Mouse (Mus musculus) ES-E14 (cell line): ENCODE measurements around the gene Sdc4. TPM values are rescaled to one million over a fixed set of nuclear protein-coding genes. Genes with fewer than 3 reads are reported as not detected.

Source experiments
- DNase-seq: peaks from one replicate; pipeline ENCODE4 v3.0.0-alpha.2; 2013; ENCODE audit warnings: low read depth, low spot score
- H3K27ac ChIP-seq: 2 replicates; pipeline ENCODE4 v1.5.1; 2012; ENCODE audit warnings: low read depth, mild to moderate bottlenecking, low read length, moderate library complexity, mixed read lengths; ENCODE audit not compliant: poor library complexity, insufficient read depth, severe bottlenecking
- H3K36me3 ChIP-seq: 2 replicates; pipeline ENCODE4 v1.6.1; 2012; ENCODE audit warnings: mild to moderate bottlenecking, low read length, moderate library complexity, mixed read lengths; ENCODE audit not compliant: control insufficient read depth, poor library complexity, insufficient read depth, severe bottlenecking
- H3K4me1 ChIP-seq, 2 experiments: fragments of 150-350 bp in 1 of 2; sonication (generic) in 1 of 2; 2 replicates each; pipeline ENCODE4 v1.6.1; 2012; ENCODE audit warnings: low read length in 2 of 2, mild to moderate bottlenecking in 1 of 2, mixed read lengths in 1 of 2; ENCODE audit not compliant: control insufficient read depth in 2 of 2, insufficient read depth in 2 of 2, poor library complexity in 1 of 2
- H3K4me3 ChIP-seq, 2 experiments: fragments of 150-350 bp in 1 of 2; sonication (generic) in 1 of 2; 2 replicates each; pipeline ENCODE4 v1.5.1; 2012; ENCODE audit warnings: low read length in 2 of 2, low read depth in 1 of 2, mild to moderate bottlenecking in 1 of 2, mixed read lengths in 1 of 2; ENCODE audit not compliant: insufficient read depth in 1 of 2, poor library complexity in 1 of 2, severe bottlenecking in 1 of 2
- H3K9ac ChIP-seq: 2 replicates; pipeline ENCODE4 v1.6.1; 2012; ENCODE audit warnings: low read depth, mild to moderate bottlenecking, low read length, mixed read lengths; ENCODE audit not compliant: poor library complexity, insufficient read depth, severe bottlenecking
- H3K9me3 ChIP-seq: fragments of 150-350 bp; sonication (generic); 2 replicates; pipeline ENCODE4 v1.6.1; 2012; ENCODE audit warnings: low read depth, mild to moderate bottlenecking, low read length; ENCODE audit not compliant: control insufficient read depth, insufficient read depth
- CHD2 ChIP-seq: IDR thresholded peaks from 2 replicates; pipeline ENCODE4 v1.6.1; 2014; ENCODE audit warnings: mild to moderate bottlenecking, low read depth, low read length, inconsistent platforms
- HCFC1 ChIP-seq: IDR thresholded peaks from 2 replicates; pipeline ENCODE4 v1.6.1; 2012; ENCODE audit warnings: low read length, inconsistent platforms, borderline replicate concordance; ENCODE audit not compliant: insufficient read depth
- MAFK ChIP-seq: IDR thresholded peaks from 2 replicates; pipeline ENCODE4 v1.6.1; 2014; ENCODE audit warnings: mild to moderate bottlenecking, low read depth, low read length, inconsistent platforms; ENCODE audit not compliant: insufficient read depth
- ZC3H11A ChIP-seq: IDR thresholded peaks from 2 replicates; pipeline ENCODE4 v1.6.1; 2012; ENCODE audit warnings: low read depth, mild to moderate bottlenecking, inconsistent platforms, low read length, borderline replicate concordance
- ZNF384 ChIP-seq: IDR thresholded peaks from 2 replicates; pipeline ENCODE4 v1.6.1; 2012; ENCODE audit warnings: low read depth, low read length, inconsistent platforms
- in situ Hi-C, 2 experiments: fragments of 600-800 bp; cut with MboI; formaldehyde crosslinking; loops; one replicate each; pipeline ENCODE4 v1.15.1; 2025; ENCODE audit warnings: low sequenced_read_pairs in 2 of 2, inconsistent platforms in 1 of 2; ENCODE audit not compliant: unreplicated experiment in 2 of 2
- total RNA-seq: library from RNA; depleted of rRNA; stranded (reverse); fragments of 300-350 nt; gene quantifications from 2 replicates; pipeline ENCODE4 v1.2.3, GENCODE M21; 2012; rRNA removed

The Sdc4 gene
- 102 and 172 TPM in 2 replicates for total RNA-seq

DNA sequence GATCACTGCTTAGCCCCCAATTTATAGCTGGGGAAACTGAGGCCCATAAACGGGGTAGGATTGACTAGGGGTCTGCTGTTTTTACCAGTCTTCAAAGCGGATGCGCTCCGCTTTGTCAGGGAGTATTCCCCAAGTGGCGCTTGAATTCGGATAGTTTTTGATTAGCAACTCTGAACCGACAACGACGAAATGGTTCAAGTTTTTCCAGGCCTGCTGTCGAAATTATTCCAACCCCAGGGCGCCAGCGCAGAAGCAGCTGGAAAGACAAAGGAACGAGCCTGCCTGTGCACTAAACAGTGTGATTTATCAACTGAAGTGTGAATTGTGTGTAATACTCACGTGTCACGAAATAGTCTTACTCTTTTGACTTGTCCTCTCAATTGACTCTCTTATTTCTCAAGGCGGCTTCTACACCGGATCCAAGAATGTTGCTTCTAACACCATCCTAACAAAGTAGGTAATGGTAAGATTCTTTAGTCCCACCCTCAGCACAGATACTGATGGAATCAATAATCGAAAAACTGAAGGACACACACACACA is at the start of gene Sdc4:
TSS of gene Sdc4 (minus strand) at position 428 of the 541 bp plus-strand sequence.
- in situ Hi-C loops = no loop called here
- DNase-seq = no peak
- Histone ChIP-seq H3K36me3 (peaks cover 3% of the 10 kb centered on the region; the same call in 1 of the 2 replicates), H3K9me3 (no peaks in the 10 kb centered on the region), H3K9ac (peak within 1 kb of the TSS; percentile 67), H3K27ac (peak within 1 kb of the TSS; percentile 24; the same call in 1 of the 2 replicates), H3K4me1 (peaks cover 5 to 30% of the 10 kb centered on the region in 2 experiments), H3K4me3 (peak within 1 kb of the TSS; percentile 78 to 92)
- no peak for TF ChIP-seq MAFK
- no peak for TF ChIP-seq ZC3H11A

DNA sequence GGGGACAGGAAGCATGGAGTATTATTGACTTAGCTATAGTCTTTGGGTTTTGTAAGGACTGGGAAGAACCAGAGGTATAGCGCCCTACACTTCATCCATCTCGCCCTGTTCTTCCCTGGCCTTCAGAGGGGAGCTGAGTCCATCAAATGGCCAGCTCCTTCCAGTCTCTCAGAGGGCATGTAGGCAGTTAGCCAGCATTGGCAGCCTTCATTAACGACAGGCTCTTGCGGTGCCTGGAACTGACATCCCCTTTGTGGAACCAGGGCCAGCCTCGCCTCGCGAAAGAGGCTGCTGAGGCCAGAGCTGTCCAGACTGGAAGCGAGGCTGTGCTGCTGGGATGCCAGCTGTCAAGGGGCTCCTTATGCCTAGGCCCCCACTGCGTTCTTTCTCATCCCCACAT is 44.1 kb upstream of the Sdc4 start:
- Histone ChIP-seq H3K4me3 (no peak overlapping the region), H3K36me3 (peaks cover 2% of the 10 kb centered on the region; the same call in 1 of the 2 replicates), H3K9me3 (no peaks in the 10 kb centered on the region), H3K4me1 (peaks cover 0 to 8% of the 10 kb centered on the region in 2 experiments; a peak in 1 of 4 replicates), H3K9ac (no peak overlapping the region), H3K27ac (no peak overlapping the region)
- in situ Hi-C loops = no loop called here
- DNase-seq = no peak
- TF ChIP-seq MAFK (no peak), ZNF384 (no peak), CHD2 (no peak), ZC3H11A (no peak), HCFC1 (no peak)

DNA sequence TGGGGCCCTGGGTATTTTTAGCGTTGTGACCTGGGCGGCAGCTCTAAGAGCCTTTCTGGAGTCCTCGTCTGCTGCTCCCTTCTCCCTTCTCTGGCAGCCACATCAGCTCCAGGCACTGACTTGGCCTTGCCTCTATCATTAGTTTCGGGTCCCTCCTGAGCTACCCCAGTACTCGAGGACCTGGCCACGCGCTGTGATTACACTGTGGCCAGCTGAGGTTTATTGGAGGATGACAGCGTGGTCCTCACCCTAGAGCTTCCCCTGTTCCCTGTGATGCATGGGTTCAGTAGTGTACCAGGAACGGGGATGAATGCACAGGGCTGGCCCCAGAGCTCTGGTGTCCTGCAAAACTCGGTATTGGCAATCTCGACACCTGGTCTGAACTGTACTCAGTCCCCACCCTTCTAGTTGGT is 43.4 kb upstream of the Sdc4 start:
- no peak for DNase-seq
- H3K9ac ChIP-seq = no peak overlapping the region
- H3K9me3 ChIP-seq = no peaks in the 10 kb centered on the region
- H3K4me3 ChIP-seq = peak overlapping the region; percentile 72 to 76
- peaks cover 0 to 8% of the 10 kb centered on the region in 2 experiments; a peak in 1 of 4 replicates for H3K4me1 ChIP-seq
- TF ChIP-seq CHD2 (no peak), HCFC1 (no peak), MAFK (no peak), ZNF384 (no peak), ZC3H11A (no peak)
- no peak overlapping the region for H3K27ac ChIP-seq
- in situ Hi-C loops = no loop called here
- H3K36me3 ChIP-seq = peaks cover 2% of the 10 kb centered on the region; the same call in 1 of the 2 replicates

DNA sequence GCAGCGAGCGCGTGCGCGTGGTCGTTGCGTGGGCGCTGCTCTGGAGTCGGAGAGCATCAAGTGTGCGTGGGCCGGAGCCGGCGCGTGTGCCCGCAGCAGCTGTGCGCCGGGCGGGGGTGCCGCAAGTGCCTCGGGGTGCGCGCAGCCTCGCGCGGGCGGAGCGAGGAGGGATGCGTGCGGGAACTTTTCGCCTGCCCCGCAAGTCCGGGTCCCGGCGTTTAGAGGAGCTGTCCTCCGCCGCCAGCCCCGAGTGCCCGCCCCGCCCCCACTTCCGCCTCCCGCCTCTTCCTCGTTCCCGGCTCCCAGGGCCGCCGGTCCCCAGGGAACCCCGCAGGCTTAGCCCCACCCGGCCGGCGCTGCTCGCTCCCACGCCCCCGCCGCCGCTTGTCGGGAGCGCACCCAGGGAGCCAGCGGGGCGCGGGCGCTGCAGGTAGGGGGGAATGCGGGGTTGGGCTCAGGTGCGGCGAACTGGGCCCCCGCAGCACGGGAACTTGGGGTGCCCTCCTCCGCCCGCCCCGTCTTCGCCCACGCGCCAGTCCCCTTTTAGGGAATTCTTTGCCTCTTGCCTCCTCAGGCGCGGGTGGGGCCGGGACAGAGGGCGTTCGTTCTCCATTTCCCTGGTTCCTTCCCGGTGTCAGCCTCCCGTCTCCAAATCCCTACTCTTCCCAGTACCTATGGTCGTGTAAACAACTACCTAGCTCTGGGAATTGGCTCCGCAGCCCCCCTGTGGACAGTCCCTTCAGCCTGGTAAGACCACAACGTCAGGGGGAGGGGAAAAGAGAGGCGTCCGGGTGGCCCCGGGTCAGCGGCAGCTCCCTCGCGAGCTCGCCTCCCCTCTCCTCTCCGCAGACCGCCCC is 42.8 kb upstream of the Sdc4 start:
- no peak overlapping the region for H3K27ac ChIP-seq
- H3K9me3 ChIP-seq = no peaks in the 10 kb centered on the region
- TF ChIP-seq ZC3H11A (no peak), MAFK (no peak), CHD2 (no peak), HCFC1 (no peak), ZNF384 (no peak)
- peak overlapping the region; percentile 51 for H3K9ac ChIP-seq
- peaks cover 0 to 8% of the 10 kb centered on the region in 2 experiments; a peak in 1 of 4 replicates for H3K4me1 ChIP-seq
- DNase-seq = no peak
- H3K36me3 ChIP-seq = peaks cover 2% of the 10 kb centered on the region; the same call in 1 of the 2 replicates
- in situ Hi-C loops = no loop called here
- H3K4me3 ChIP-seq = peak overlapping the region; percentile 72 to 76
